Mouse (Mus musculus) CH12.LX (cell line): ENCODE measurements around the gene Dusp2. TPM values are rescaled to one million over a fixed set of nuclear protein-coding genes. Genes with fewer than 3 reads are reported as not detected.

ENCODE experiments used
- DNase-seq: peaks from one replicate; pipeline ENCODE4 v3.0.0-alpha.2; 2013; ENCODE audit errors: extremely low read depth
- H3K27ac ChIP-seq: 2 replicates; pipeline ENCODE4 v1.5.1; 2012; ENCODE audit warnings: low read depth, mild to moderate bottlenecking, control low read depth, moderate library complexity; ENCODE audit not compliant: insufficient read depth
- H3K27me3 ChIP-seq: replicated peaks from 2 replicates; pipeline ENCODE3; 2012; ENCODE audit warnings: inconsistent platforms
- H3K36me3 ChIP-seq, 2 experiments: replicated peaks in 1 of 2; 2 replicates each; pipeline versions ENCODE3 to v1.6.1; 2012; ENCODE audit warnings: inconsistent platforms in 1 of 2, low read length in 1 of 2, mild to moderate bottlenecking in 1 of 2, mixed read lengths in 1 of 2, moderate library complexity in 1 of 2; ENCODE audit not compliant: control insufficient read depth in 1 of 2, insufficient read depth in 1 of 2
- H3K4me1 ChIP-seq, 2 experiments: 2 replicates each; pipeline ENCODE4 v1.6.1; 2012; ENCODE audit warnings: inconsistent platforms in 1 of 2, moderate library complexity in 1 of 2; ENCODE audit not compliant: insufficient read depth in 2 of 2, control insufficient read depth in 1 of 2
- H3K4me2 ChIP-seq: 2 replicates; pipeline ENCODE4 v1.6.1; 2012; ENCODE audit warnings: low read depth, mild to moderate bottlenecking, control low read depth; ENCODE audit not compliant: poor library complexity, insufficient read depth, severe bottlenecking
- H3K4me3 ChIP-seq, 3 experiments: fragments of 150-350 bp in 1 of 3; sonication (generic) in 1 of 3; replicated peaks in 1 of 3; 2 replicates each; pipeline versions ENCODE3 to v1.5.1; 2011 to 2012; ENCODE audit warnings: low read depth in 2 of 3, low read length in 2 of 3, mild to moderate bottlenecking in 2 of 3, moderate library complexity in 2 of 3, control low read depth in 1 of 3, improper control_type of control experiment in 1 of 3, inconsistent platforms in 1 of 3, mixed read lengths in 1 of 3; ENCODE audit not compliant: poor library complexity in 1 of 3
- H3K79me2 ChIP-seq: replicated peaks from 2 replicates; pipeline ENCODE4 v1.6.1; 2012; ENCODE audit warnings: mild to moderate bottlenecking, moderate library complexity; ENCODE audit not compliant: control insufficient read depth, poor library complexity, insufficient read depth, severe bottlenecking; ENCODE audit errors: extremely low read depth
- H3K9ac ChIP-seq: 2 replicates; pipeline ENCODE4 v1.6.1; 2012; ENCODE audit warnings: low read depth, mild to moderate bottlenecking, control low read depth, moderate library complexity; ENCODE audit not compliant: insufficient read depth
- H3K9me3 ChIP-seq: replicated peaks from 2 replicates; pipeline ENCODE3; 2012; ENCODE audit warnings: low read length, inconsistent platforms, mixed read lengths
- CHD2 ChIP-seq: IDR thresholded peaks from 2 replicates; pipeline ENCODE4 v1.6.1; 2011; ENCODE audit warnings: low read length, improper control_type of control experiment
- E2F4 ChIP-seq: IDR thresholded peaks from 2 replicates; pipeline ENCODE4 v1.6.1; 2011; ENCODE audit warnings: low read depth, low read length, improper control_type of control experiment; ENCODE audit not compliant: insufficient replicate concordance
- ELF1 ChIP-seq: IDR thresholded peaks from 2 replicates; pipeline ENCODE4 v1.6.1; 2014; ENCODE audit warnings: low read depth, mild to moderate bottlenecking, inconsistent platforms, low read length, improper control_type of control experiment
- ETS1 ChIP-seq: conservative IDR thresholded peaks from 2 replicates; pipeline ENCODE4 v1.6.1; 2012; ENCODE audit warnings: low read depth, mild to moderate bottlenecking, inconsistent platforms, low read length, improper control_type of control experiment, moderate library complexity
- GABPA ChIP-seq: IDR thresholded peaks from 2 replicates; pipeline ENCODE4 v1.6.1; 2012; ENCODE audit warnings: low read depth, low read length, improper control_type of control experiment, inconsistent platforms; ENCODE audit not compliant: insufficient replicate concordance
- IRF4 ChIP-seq: IDR thresholded peaks from 2 replicates; pipeline ENCODE4 v1.6.1; 2014; ENCODE audit warnings: low read depth, mild to moderate bottlenecking, inconsistent platforms, low read length, improper control_type of control experiment
- JUN ChIP-seq: IDR thresholded peaks from 2 replicates; pipeline ENCODE4 v1.6.1; 2011; ENCODE audit warnings: low read depth, mild to moderate bottlenecking, low read length, improper control_type of control experiment, moderate library complexity; ENCODE audit not compliant: insufficient read depth
- JUND ChIP-seq: conservative IDR thresholded peaks from 2 replicates; pipeline ENCODE4 v1.6.1; 2011; ENCODE audit warnings: low read depth, low read length, improper control_type of control experiment
- MAFK ChIP-seq: IDR thresholded peaks from 2 replicates; pipeline ENCODE4 v1.6.1; 2011; ENCODE audit warnings: low read length, improper control_type of control experiment; ENCODE audit not compliant: insufficient replicate concordance
- MAX ChIP-seq: IDR thresholded peaks from 2 replicates; pipeline ENCODE4 v1.6.1; 2011; ENCODE audit warnings: low read length, improper control_type of control experiment
- MAZ ChIP-seq: IDR thresholded peaks from 2 replicates; pipeline ENCODE4 v1.6.1; 2012; ENCODE audit warnings: low read depth, mild to moderate bottlenecking, inconsistent platforms, low read length, improper control_type of control experiment, moderate library complexity
- MXI1 ChIP-seq: IDR thresholded peaks from 2 replicates; pipeline ENCODE4 v1.6.1; 2011; ENCODE audit warnings: mild to moderate bottlenecking, low read depth, low read length, improper control_type of control experiment
- MYC ChIP-seq: IDR thresholded peaks from 2 replicates; pipeline ENCODE4 v1.6.1; 2011; ENCODE audit warnings: low read depth, mild to moderate bottlenecking, improper control_type of control experiment, low read length
- NELFE ChIP-seq: IDR thresholded peaks from 2 replicates; pipeline ENCODE4 v1.6.1; 2011; ENCODE audit warnings: low read depth, low read length, improper control_type of control experiment
- NRF1 ChIP-seq: IDR thresholded peaks from 2 replicates; pipeline ENCODE4 v1.6.1; 2014; ENCODE audit warnings: low read depth, mild to moderate bottlenecking, inconsistent platforms, low read length, improper control_type of control experiment, moderate library complexity
- PAX5 ChIP-seq: IDR thresholded peaks from 2 replicates; pipeline ENCODE4 v1.6.1; 2012; ENCODE audit warnings: low read length, inconsistent platforms, mixed read lengths
- RAD21 ChIP-seq: IDR thresholded peaks from 2 replicates; pipeline ENCODE4 v1.6.1; 2011; ENCODE audit warnings: low read depth, mild to moderate bottlenecking, low read length, improper control_type of control experiment, moderate library complexity
- SIN3A ChIP-seq: IDR thresholded peaks from 2 replicates; pipeline ENCODE4 v1.6.1; 2012; ENCODE audit warnings: low read length, improper control_type of control experiment, inconsistent platforms
- TBP ChIP-seq: conservative IDR thresholded peaks from 2 replicates; pipeline ENCODE4 v1.6.1; 2011; ENCODE audit warnings: low read depth, low read length, improper control_type of control experiment
- TCF12 ChIP-seq: IDR thresholded peaks from 2 replicates; pipeline ENCODE4 v1.6.1; 2014; ENCODE audit warnings: low read depth, mild to moderate bottlenecking, inconsistent platforms, low read length, improper control_type of control experiment
- USF1 ChIP-seq: IDR thresholded peaks from 2 replicates; pipeline ENCODE4 v1.6.1; 2014; ENCODE audit warnings: low read depth, mild to moderate bottlenecking, inconsistent platforms, low read length, improper control_type of control experiment
- USF2 ChIP-seq: conservative IDR thresholded peaks from 2 replicates; pipeline ENCODE4 v1.6.1; 2011; ENCODE audit warnings: low read depth, low read length, improper control_type of control experiment
- ZC3H11A ChIP-seq: IDR thresholded peaks from 2 replicates; pipeline ENCODE4 v1.6.1; 2012; ENCODE audit warnings: low read depth, mild to moderate bottlenecking, inconsistent platforms, low read length, improper control_type of control experiment
- ZKSCAN1 ChIP-seq: IDR thresholded peaks from 2 replicates; pipeline ENCODE4 v1.6.1; 2012; ENCODE audit warnings: low read depth, inconsistent platforms, low read length, improper control_type of control experiment, borderline replicate concordance
- ZNF384 ChIP-seq: IDR thresholded peaks from 2 replicates; pipeline ENCODE4 v1.6.1; 2012; ENCODE audit warnings: low read depth, low read length, improper control_type of control experiment, inconsistent platforms
- dilution Hi-C: fragments of 300-500 bp; cut with MboI; formaldehyde crosslinking; loops from 2 replicates; pipeline ENCODE4 v1.14.3; 2020; ENCODE audit warnings: low sequenced_read_pairs; ENCODE audit not compliant: extremely low pct_unique_long_range_greater_than_20kb, extremely low pct_ligation_motif_present
- in situ Hi-C: fragments of 300-500 bp; cut with MboI; formaldehyde crosslinking; loops from 3 replicates; pipeline ENCODE4 v1.14.3; 2019; ENCODE audit warnings: low sequenced_read_pairs, low pct_ligation_motif_present, low pct_unique_long_range_greater_than_20kb, mixed read lengths
- polyA plus RNA-seq: library from polyadenylated mRNA; unstranded; fragments of >175 nt; gene quantifications from 2 replicates; pipeline ENCODE4 v1.2.1, GENCODE M21; 2012; ENCODE audit warnings: low read depth; ENCODE audit not compliant: insufficient read length
- total RNA-seq, 2 experiments: library from RNA; depleted of rRNA; stranded (reverse); fragments of 300-350 nt in 1 of 2; fragments of >200 nt in 1 of 2; gene quantifications; 2 replicates each; pipeline ENCODE4 v1.2.3; 2012 to 2014

Gene Dusp2
- total and polyA plus RNA-seq, 3 experiments: 57.8 to 107 (median 81.5) TPM

DNA sequence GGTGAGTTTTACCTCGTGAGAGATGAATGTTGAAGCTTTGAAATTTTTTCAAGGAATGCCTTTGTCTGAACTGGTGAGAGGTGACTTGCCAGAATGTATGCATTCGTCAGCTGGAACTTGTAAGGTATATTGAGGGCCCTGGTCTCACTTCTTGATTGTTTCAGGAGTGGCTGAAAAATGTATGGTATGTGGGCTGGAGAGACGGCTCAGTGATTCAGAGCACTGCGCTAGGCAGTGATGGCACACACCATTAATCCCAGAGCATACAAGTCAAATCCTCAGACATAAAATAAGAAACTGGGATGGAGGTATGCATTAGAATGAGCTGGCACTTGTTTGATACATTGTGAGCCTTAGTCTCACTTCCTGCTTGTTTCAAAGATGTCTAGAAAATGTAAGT, 43.7 kb upstream of the Dusp2 start:
- Histone ChIP-seq H3K27me3 (no peaks in the 10 kb centered on the region), H3K4me1 (no peaks in the 10 kb centered on the region), H3K4me3 (no peak overlapping the region), H3K27ac (no peak overlapping the region), H3K79me2 (no peaks in the 10 kb centered on the region), H3K4me2 (no peak overlapping the region), H3K9ac (no peak overlapping the region), H3K36me3 (peaks cover 41 to 79% of the 10 kb centered on the region in 2 experiments), H3K9me3 (no peaks in the 10 kb centered on the region)
- DNase-seq: no peak
- in situ Hi-C loops (no loop called here), dilution Hi-C loops (no loop called here)
- TF ChIP-seq ZKSCAN1 (no peak), NRF1 (no peak), SIN3A (no peak), PAX5 (no peak), MAZ (no peak), TBP (no peak), USF2 (no peak), ZC3H11A (no peak), MAX (no peak), RAD21 (no peak), ELF1 (no peak), MAFK (no peak), USF1 (no peak), TCF12 (no peak), MYC (no peak), GABPA (no peak)

DNA sequence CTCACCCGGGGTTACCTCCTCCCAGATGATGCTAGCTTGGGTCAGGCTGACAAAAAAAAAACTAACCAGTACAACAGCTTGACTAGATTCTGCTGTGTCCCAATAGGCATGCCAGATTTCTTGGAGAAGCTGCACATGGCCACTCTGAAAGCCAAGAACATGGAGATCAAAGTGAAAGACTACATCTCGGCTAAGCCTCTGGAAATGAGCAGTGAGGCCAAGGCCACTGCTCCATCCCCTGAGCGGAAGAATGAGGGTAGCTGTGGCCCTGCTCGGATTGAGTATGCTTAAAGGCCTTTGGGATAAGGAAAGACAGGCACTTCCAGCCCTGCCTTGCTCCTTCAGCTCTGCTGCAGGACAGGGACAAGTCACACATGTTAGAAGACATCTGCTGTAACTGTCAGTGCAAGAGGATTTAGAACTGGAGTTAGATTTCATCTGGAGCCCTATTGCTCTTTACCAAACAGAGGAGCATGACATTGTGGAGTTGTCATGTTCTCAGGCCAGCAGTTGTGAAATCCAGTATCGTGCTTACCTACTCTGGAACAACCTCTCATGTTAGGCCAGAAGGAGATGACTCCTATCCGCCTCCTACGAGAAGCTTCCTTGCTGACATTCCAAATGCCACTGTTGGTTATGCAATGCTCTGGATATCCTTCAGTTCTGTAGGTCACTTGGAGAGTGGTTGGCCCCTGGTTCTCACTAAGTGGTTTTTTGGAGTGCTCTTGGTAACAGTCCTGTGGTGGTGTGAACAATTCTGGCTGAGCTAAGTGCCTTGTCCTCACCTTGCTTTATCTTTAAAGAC, 38.8 kb upstream of the Dusp2 start:
- dilution Hi-C loops (no loop called here), in situ Hi-C loops (no loop called here)
- peaks cover 45 to 82% of the 10 kb centered on the region in 2 experiments for H3K36me3 ChIP-seq
- DNase-seq: no peak
- H3K4me2 ChIP-seq: no peak overlapping the region
- H3K27ac ChIP-seq: no peak overlapping the region
- peaks cover 4 to 18% of the 10 kb centered on the region in 2 experiments for H3K4me1 ChIP-seq
- H3K79me2 ChIP-seq: no peaks in the 10 kb centered on the region
- no peak overlapping the region for H3K9ac ChIP-seq
- no peak overlapping the region for H3K4me3 ChIP-seq
- TF ChIP-seq MYC (no peak), E2F4 (no peak), PAX5 (no peak), IRF4 (no peak), USF1 (no peak), ETS1 (no peak), TCF12 (no peak), TBP (no peak), ZNF384 (no peak), CHD2 (no peak), MXI1 (no peak), JUND (no peak), JUN (no peak), NELFE (no peak)
- H3K27me3 ChIP-seq: no peaks in the 10 kb centered on the region
- H3K9me3 ChIP-seq: no peaks in the 10 kb centered on the region
